Mouse (Mus musculus): Measurements from ENCODE around the gene Mbd5. TPM values are rescaled to one million over a fixed set of nuclear protein-coding genes. Genes with fewer than 3 reads are reported as not detected.

Gene Mbd5
- polyA plus RNA-seq, 1 experiment from 2014 or later: 18.1 TPM

DNA sequence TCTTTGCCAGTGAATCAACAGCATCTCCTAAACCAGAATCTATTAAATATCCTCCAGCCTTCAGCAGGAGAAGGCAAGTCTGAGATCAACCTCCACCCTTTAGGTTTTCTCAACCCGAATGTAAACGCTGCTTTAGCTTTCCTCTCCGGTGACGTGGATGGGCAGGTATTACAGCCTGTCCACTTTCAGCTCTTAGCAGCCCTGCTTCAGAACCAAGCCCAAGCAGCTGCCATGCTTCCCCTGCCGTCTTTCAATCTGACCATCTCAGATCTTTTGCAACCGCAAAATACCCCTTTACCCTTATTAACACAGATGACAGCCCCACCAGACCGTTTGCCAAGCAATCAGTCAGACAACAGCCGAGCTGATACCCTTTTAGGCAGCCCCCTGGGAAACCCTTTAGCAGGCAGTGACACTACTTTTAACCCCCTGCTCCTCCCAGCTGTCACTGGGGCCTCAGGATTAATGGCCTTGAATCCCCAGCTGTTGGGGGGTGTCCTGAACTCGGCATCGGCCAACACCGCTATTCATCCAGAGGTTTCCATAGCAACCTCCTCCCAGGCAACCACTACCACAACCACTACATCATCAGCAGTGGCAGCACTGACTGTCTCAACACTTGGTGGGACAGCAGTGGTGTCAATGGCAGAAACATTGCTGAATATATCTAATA, 323.1 kb downstream of the Mbd5 start:
- no peak for ATAC-seq (replicated peaks; ENCODE audit: insufficient number of reproducible peaks, insufficient read depth, low FRiP score, low read depth)
- WGBS: 34% methylated on average over 11 of the region's 11 CpGs

DNA sequence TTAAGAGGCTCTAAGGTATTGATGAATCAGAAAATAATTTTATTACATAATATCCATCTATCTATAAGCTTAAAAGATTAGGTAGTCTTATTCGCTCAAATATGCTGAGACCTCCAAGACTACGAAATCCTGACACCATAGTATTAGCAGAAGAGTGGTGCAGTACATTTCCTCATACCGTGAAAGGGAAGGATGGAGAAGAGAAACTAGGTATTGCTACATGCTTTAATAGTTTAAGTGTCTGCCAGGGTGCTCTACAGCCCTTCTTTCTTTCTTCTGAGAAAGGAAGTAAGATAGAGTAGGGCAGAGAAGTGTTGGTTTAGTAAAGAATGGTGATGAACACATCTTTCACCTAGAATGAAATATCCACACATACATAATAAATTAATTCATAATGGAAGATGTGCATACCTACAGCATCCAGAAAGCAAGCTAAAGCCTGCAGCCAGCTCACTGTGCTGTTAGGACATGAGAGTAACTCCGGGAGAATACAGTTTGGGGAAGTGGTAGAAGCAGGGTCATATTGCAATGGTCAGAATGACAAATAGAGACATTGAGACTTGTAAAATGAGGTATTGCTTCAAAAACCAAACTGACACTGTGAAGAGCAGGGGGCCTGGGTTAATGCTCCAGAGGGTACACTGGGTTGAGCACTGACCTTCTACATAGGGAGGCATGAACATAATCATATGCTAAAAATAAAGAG, 326.9 kb downstream of the Mbd5 start:
- H3K9me3 ChIP-seq (replicated peaks): no peaks in the 10 kb centered on the region
- H3K4me1 ChIP-seq (replicated peaks): no peaks in the 10 kb centered on the region
- H3K4me2 ChIP-seq: no peak overlapping the region
- H3K4me3 ChIP-seq: no peak overlapping the region
- ATAC-seq (replicated peaks; ENCODE audit: insufficient number of reproducible peaks, insufficient read depth, low FRiP score, low read depth): no peak
- H3K36me3 ChIP-seq: no peaks in the 10 kb centered on the region; the same call in 1 of the 2 replicates
- no peak overlapping the region for H3K9ac ChIP-seq
- H3K27ac ChIP-seq: no peak overlapping the region
- WGBS: 86% methylated on average over 4 of the region's 4 CpGs
- H3K27me3 ChIP-seq: no peaks in the 10 kb centered on the region

More for the DNA sequence above, 323.1 kb downstream of the Mbd5 start:
- Histone ChIP-seq H3K9ac (no peak overlapping the region), H3K9me3 (replicated peaks) (no peaks in the 10 kb centered on the region), H3K27ac (no peak overlapping the region), H3K4me3 (no peak overlapping the region), H3K27me3 (no peaks in the 10 kb centered on the region), H3K4me1 (replicated peaks) (no peaks in the 10 kb centered on the region), H3K4me2 (no peak overlapping the region), H3K36me3 (no peaks in the 10 kb centered on the region)

DNA sequence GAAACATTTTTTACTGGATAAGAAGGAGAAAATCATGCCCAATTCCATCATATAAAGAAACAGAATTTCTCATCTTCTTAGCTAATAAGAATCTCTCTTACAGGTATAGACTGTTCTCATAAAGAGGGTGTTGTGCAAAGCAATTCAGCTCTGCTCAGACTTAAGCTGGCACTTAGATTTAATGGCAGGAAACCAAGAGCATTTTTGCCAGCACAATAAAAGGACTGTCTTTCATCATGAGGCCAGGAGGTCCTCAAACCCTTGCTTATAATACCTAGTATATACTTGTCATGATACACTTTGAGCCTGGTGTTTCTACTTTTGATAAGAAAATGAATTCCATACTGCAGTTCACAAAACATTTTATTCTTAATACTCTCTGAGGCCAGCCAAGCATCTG, 331.2 kb downstream of the Mbd5 start:
- H3K4me1 ChIP-seq (replicated peaks): no peaks in the 10 kb centered on the region
- no peak overlapping the region for H3K9ac ChIP-seq
- no peaks in the 10 kb centered on the region for H3K9me3 ChIP-seq (replicated peaks)
- H3K27ac ChIP-seq: no peak overlapping the region
- H3K36me3 ChIP-seq: no peaks in the 10 kb centered on the region; the same call in 1 of the 2 replicates
- no peak overlapping the region for H3K4me3 ChIP-seq
- no peak for ATAC-seq (replicated peaks; ENCODE audit: insufficient number of reproducible peaks, insufficient read depth, low FRiP score, low read depth)
- H3K27me3 ChIP-seq: no peaks in the 10 kb centered on the region
- no peak overlapping the region for H3K4me2 ChIP-seq

DNA sequence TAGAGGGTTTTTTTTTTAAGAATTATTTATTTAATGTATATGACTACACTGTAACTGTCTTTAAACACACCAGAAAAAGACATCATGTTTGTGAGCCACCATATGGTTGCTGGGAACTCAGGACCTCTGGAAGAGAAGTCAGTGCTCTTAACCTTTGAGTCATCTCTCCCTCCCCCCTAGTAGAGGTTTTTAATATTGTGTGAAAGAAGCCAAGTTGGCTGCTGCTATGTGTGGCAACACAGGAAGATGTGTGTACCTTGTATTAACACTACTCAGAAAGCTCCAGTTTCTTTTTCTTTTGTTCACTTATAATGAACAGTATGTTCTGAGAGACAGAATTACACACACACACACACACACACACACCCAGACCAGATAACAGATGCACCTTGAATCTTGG, 334.3 kb downstream of the Mbd5 start:
- Histone ChIP-seq H3K4me1 (replicated peaks) (no peaks in the 10 kb centered on the region), H3K9ac (no peak overlapping the region), H3K27ac (no peak overlapping the region), H3K27me3 (no peaks in the 10 kb centered on the region), H3K9me3 (replicated peaks) (no peaks in the 10 kb centered on the region), H3K4me2 (no peak overlapping the region), H3K4me3 (no peak overlapping the region), H3K36me3 (no peaks in the 10 kb centered on the region; the same call in 1 of the 2 replicates)
- ATAC-seq (replicated peaks; ENCODE audit: insufficient number of reproducible peaks, insufficient read depth, low FRiP score, low read depth): no peak

DNA sequence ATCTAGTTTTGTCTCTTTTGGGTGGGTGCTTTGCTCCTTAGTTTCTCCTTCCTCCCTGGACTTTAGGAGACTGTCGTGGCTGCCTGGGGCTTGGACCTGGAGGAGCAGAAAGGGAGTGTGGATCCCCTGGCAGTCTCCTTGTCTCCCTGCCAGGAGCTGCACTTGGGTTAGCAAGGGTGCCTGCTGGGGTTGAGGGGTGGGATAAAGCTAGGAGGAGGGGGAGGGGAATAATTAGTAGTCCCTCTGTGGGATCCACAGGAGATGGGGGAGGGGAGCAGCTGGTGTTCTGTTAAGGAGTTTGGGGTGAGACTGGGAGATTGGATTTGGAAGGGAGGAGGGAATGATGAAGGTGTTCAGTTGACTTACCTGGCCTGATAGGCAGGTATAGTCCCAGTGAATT, 337.7 kb downstream of the Mbd5 start:
- no peaks in the 10 kb centered on the region for H3K9me3 ChIP-seq (replicated peaks)
- 54% methylated on average over 1 of the region's 1 CpGs for WGBS
- H3K27me3 ChIP-seq: no peaks in the 10 kb centered on the region
- no peak overlapping the region for H3K27ac ChIP-seq
- H3K4me3 ChIP-seq: no peak overlapping the region
- H3K4me1 ChIP-seq (replicated peaks): no peaks in the 10 kb centered on the region
- no peak overlapping the region for H3K4me2 ChIP-seq
- no peak for ATAC-seq (replicated peaks; ENCODE audit: insufficient number of reproducible peaks, insufficient read depth, low FRiP score, low read depth)
- no peak overlapping the region for H3K9ac ChIP-seq
- no peaks in the 10 kb centered on the region for H3K36me3 ChIP-seq

DNA sequence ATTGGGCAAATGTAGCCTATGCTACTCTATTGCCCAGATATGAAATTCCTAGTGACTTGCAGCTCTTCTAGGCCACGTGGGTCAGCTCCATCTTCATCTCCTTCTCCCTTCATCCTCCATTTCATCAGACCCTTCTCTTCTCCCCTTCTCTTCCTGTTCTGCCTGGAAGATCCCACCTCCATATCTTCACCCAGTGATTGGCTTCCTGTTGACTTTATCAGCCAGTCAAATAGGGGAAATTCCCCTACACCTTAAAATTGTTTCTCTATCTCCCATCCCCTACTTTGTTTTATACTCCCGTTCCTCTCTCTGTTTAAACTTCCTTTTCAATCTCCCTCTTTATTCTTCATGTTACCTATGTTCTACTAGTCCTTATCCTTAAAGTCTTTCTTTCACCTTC, 342.4 kb downstream of the Mbd5 start:
- Histone ChIP-seq H3K27me3 (no peaks in the 10 kb centered on the region), H3K36me3 (no peaks in the 10 kb centered on the region), H3K4me1 (replicated peaks) (no peaks in the 10 kb centered on the region), H3K9ac (no peak overlapping the region), H3K4me3 (no peak overlapping the region), H3K9me3 (replicated peaks) (no peaks in the 10 kb centered on the region), H3K27ac (no peak overlapping the region), H3K4me2 (no peak overlapping the region)
- 71% methylated on average over 2 of the region's 2 CpGs for WGBS
- ATAC-seq (replicated peaks; ENCODE audit: insufficient number of reproducible peaks, insufficient read depth, low FRiP score, low read depth): no peak

DNA sequence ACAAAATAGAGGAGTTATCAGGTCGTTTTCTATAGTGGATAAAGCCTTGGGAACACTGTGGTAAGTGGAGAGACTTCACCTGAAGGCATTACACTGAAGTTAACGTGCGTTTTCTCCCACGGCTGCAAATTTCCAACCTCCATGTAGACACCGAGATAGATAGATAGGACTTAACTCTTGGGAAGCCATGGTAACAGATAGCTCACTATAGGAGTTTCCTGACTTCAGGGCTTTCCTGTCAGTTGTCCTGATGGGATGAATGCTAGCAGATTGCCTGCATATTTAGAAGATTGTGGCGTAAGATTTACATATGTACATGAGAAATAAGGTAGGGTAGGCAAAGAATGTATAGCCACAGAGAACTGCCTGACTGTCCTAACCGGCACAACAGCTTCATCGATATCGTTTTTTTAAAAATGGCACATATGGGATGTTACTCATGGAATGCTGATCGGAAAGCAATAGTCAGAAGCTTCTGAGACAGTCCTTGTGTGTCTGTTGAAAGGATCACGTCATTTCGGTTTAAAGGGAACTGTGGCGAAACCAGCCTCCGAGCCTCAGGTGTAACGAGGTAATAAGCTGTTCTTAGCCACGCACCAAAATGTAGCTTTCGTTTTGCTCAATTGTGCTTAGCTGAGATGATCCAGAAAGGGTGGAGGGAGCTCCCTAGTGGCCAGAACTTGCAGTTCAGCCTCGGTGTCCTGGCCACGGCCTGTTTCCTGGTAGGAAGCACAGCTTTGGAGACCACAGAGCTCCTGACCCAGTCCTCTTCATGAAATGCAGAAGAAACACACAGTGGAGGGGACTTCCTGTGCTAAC, 363.5 kb downstream of the Mbd5 start:
- Histone ChIP-seq H3K4me2 (peak overlapping the region; percentile 59), H3K4me3 (peak overlapping the region; percentile 58), H3K27me3 (no peaks in the 10 kb centered on the region), H3K36me3 (no peaks in the 10 kb centered on the region), H3K27ac (no peak overlapping the region), H3K9me3 (replicated peaks) (no peaks in the 10 kb centered on the region), H3K9ac (peak overlapping the region; percentile 45; the same call in 1 of the 2 replicates), H3K4me1 (replicated peaks) (peaks cover 4% of the 10 kb centered on the region; the same call in 1 of the 2 replicates)
- WGBS: 31% methylated on average over 19 of the region's 19 CpGs
- peak; percentile 76 for ATAC-seq (replicated peaks; ENCODE audit: insufficient number of reproducible peaks, insufficient read depth, low FRiP score, low read depth)

DNA sequence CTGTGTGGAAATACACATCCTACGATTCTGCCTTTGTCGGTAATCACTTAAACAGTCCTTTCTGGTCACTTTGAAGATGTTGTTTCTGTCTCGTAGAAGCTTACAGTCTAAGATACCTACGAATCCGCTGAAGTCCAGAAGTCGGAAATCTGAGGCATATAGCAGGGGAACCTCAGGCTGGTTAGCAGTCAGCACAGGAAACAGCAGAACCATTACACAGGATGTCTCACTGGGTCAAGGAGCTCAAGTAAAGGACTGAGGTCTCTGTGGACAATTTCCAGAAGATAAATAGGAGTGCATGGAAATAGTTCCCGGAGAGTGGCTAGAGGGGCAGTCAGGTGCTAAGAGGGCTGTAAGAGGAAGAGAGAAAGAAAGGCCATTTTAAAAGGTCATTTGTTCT, 384.3 kb downstream of the Mbd5 start:
- Histone ChIP-seq H3K27ac (no peak overlapping the region), H3K9ac (no peak overlapping the region), H3K36me3 (no peaks in the 10 kb centered on the region), H3K4me2 (no peak overlapping the region), H3K4me1 (replicated peaks) (no peaks in the 10 kb centered on the region), H3K27me3 (no peaks in the 10 kb centered on the region), H3K9me3 (replicated peaks) (no peaks in the 10 kb centered on the region), H3K4me3 (no peak overlapping the region)
- no peak for ATAC-seq (replicated peaks; ENCODE audit: insufficient number of reproducible peaks, insufficient read depth, low FRiP score, low read depth)
- WGBS: 81% methylated on average over 7 of the region's 7 CpGs

DNA sequence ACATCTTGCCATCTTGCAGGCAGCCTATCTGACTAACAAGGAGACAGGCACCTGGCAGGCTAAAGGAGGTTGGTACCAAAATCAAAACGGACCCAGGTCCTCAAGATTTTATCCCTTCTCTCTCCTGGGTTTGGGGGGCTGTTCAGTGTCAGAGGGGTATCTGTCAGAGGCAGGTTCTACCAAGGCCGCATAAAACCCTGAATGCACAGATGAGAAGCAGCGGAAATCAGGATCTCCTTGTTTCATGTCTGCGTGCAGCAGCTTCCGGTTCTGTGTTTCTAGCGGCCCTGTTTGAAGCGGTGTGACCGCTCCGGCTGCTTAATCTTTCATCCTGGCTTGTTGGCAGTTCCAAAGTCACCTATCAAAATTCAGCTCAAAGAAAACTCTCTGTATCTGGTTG, 386.0 kb downstream of the Mbd5 start:
- Histone ChIP-seq H3K27me3 (no peaks in the 10 kb centered on the region), H3K9ac (no peak overlapping the region), H3K4me2 (no peak overlapping the region), H3K36me3 (no peaks in the 10 kb centered on the region), H3K4me3 (no peak overlapping the region), H3K9me3 (replicated peaks) (no peaks in the 10 kb centered on the region), H3K4me1 (replicated peaks) (no peaks in the 10 kb centered on the region), H3K27ac (no peak overlapping the region)
- no peak for ATAC-seq (replicated peaks; ENCODE audit: insufficient number of reproducible peaks, insufficient read depth, low FRiP score, low read depth)
- WGBS: 83% methylated on average over 9 of the region's 9 CpGs

DNA sequence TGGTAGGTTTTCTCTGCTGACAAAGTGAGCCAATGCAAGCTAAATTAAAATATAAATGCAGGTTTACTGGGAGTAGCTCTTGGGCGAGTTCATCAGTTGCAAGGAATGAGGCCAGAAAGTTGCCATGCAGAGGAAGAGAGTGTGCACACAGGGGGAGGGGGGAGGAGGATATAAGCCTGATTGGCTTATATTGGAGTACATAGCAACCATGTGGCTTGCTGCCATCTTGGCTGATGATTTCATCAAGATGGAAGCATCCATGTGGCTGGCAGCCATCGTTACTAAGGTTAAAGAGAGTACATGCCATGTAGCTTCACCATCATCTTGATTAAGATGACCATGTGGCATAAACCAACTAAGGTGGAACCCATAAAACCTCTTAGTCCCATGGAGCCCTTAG, 395.0 kb downstream of the Mbd5 start:
- H3K4me2 ChIP-seq: no peak overlapping the region
- ATAC-seq (replicated peaks; ENCODE audit: insufficient number of reproducible peaks, insufficient read depth, low FRiP score, low read depth): no peak
- 79% methylated on average over 2 of the region's 2 CpGs for WGBS
- H3K9me3 ChIP-seq (replicated peaks): no peaks in the 10 kb centered on the region
- no peak overlapping the region for H3K9ac ChIP-seq
- H3K4me1 ChIP-seq (replicated peaks): peaks cover 3% of the 10 kb centered on the region
- no peak overlapping the region for H3K27ac ChIP-seq
- no peaks in the 10 kb centered on the region for H3K27me3 ChIP-seq
- H3K36me3 ChIP-seq: no peaks in the 10 kb centered on the region
- no peak overlapping the region for H3K4me3 ChIP-seq

DNA sequence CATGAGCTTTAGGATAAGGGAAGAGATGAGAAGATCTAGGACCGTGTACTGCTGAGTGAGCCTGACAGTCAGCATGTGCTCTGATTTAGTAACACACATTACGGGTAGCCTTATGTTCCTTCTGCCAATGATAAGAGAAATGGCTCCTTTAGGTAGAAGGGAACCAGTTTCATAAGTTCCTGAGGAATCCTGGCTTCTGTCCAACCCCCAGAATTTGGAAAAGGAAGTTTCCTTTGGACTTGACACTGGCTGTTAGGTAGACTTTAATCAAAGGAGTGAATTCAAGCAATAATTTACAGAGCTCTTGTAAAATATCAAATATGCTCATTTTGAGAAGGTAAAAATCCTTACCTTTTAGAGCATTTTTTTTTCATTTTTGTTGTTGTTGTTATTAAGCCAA, 396.5 kb downstream of the Mbd5 start:
- 32% methylated on average over 2 of the region's 2 CpGs for WGBS
- H3K9ac ChIP-seq: no peak overlapping the region
- H3K4me1 ChIP-seq (replicated peaks): peaks cover 12% of the 10 kb centered on the region
- no peak for ATAC-seq (replicated peaks; ENCODE audit: insufficient number of reproducible peaks, insufficient read depth, low FRiP score, low read depth)
- H3K4me3 ChIP-seq: no peak overlapping the region
- no peak overlapping the region for H3K27ac ChIP-seq
- no peak overlapping the region for H3K4me2 ChIP-seq
- H3K9me3 ChIP-seq (replicated peaks): no peaks in the 10 kb centered on the region
- no peaks in the 10 kb centered on the region for H3K36me3 ChIP-seq
- H3K27me3 ChIP-seq: no peaks in the 10 kb centered on the region

Measured in heart, embryonic 15.5 days (tissue).